Mouse (Mus musculus): ENCODE data around the gene Mrps18b.

The Mrps18b gene

GRCm38 (mm10) chr17:35874721-35875120 is 41.5 kb downstream of the Mrps18b start:
- no peak for DNase-seq (ENCODE audit: low read depth in 2 of 2, low spot score in 2 of 2)

GRCm38 (mm10) chr17:35873774-35874519 is 42.2 kb downstream of the Mrps18b start:
- peak; percentile 79 to 81 for DNase-seq (ENCODE audit: low read depth in 2 of 2, low spot score in 2 of 2)

GRCm38 (mm10) chr17:35870884-35871696 is 45.1 kb downstream of the Mrps18b start:
- DNase-seq (ENCODE audit: low read depth in 2 of 2, low spot score in 2 of 2) = peak; percentile 60 to 79

DNA sequence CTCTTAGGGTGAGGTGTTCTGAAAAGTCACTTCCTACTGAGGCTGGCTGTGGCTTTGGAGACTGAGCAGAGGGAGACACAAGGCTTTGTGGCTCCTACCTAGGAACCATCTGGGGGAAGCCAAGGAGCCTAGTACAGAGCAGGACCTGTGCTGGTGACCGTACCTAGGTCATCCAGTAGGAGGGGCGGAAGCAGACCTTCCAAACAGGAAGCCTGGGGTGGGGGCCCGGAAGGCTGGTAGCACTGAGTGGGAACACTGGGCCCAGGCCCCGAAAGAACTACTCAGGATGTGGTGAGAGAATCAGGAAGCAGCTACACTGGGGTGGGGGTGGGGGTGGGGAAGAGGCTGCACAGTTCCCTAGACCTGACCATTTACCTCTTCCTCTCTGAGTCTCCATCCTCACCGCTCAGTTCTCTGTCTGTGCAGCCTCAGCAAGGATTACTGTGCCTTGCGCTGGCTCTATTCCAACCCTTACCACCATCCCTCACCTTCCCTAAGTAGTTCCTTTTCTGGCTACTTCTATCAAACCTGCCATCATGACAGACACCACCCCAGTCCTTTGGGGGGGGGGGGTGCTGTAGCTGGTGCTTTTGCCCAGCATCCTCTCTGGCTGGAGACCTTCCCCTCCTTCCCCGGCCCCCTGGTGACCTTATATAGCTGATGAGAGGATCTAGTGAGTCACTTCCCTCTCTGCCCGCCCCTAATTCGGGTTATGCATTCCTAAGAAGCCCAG is 45.9 kb downstream of the Mrps18b start:
- peak; percentile 62 to 75 for DNase-seq (ENCODE audit: low read depth in 2 of 2, low spot score in 2 of 2)

GRCm38 (mm10) chr17:35869346-35870067 is 46.7 kb downstream of the Mrps18b start:
- no peak for DNase-seq (ENCODE audit: low read depth in 2 of 2, low spot score in 2 of 2)

GRCm38 (mm10) chr17:35868961-35869345 is 47.2 kb downstream of the Mrps18b start:
- DNase-seq (ENCODE audit: low read depth in 2 of 2, low spot score in 2 of 2) = no peak

DNA sequence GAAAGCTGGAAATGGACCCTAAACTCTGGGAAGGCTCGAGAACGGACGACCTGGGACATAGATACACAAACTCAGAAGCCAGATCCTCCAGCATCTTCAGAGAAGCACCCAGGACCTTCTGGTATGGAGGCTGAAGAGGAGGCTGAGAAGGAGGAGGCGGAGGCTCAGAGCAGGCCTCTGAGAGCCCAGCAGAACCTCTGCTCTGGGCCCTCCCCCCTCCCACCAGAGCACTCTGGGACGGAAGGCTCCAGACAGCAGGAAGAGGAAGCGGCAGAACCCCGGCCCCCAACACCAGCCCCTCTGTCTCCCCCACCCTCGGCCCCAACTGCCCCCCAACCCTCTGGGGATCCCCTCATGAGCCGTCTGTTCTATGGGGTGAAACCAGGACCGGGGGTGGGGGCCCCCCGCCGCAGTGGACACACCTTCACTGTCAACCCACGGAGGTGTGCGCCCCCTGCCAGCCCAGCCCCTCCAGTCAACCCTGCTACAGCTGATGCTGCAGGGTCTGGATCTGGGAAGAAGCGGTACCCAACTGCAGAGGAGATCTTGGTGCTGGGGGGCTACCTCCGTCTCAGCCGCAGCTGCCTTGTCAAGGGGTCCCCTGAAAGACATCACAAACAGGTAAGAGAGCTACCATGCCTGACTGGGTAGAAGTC is 47.9 kb downstream of the Mrps18b start:
- peak in 1 of 2 experiments; percentile 31 for DNase-seq (ENCODE audit: low read depth in 2 of 2, low spot score in 2 of 2)

DNA sequence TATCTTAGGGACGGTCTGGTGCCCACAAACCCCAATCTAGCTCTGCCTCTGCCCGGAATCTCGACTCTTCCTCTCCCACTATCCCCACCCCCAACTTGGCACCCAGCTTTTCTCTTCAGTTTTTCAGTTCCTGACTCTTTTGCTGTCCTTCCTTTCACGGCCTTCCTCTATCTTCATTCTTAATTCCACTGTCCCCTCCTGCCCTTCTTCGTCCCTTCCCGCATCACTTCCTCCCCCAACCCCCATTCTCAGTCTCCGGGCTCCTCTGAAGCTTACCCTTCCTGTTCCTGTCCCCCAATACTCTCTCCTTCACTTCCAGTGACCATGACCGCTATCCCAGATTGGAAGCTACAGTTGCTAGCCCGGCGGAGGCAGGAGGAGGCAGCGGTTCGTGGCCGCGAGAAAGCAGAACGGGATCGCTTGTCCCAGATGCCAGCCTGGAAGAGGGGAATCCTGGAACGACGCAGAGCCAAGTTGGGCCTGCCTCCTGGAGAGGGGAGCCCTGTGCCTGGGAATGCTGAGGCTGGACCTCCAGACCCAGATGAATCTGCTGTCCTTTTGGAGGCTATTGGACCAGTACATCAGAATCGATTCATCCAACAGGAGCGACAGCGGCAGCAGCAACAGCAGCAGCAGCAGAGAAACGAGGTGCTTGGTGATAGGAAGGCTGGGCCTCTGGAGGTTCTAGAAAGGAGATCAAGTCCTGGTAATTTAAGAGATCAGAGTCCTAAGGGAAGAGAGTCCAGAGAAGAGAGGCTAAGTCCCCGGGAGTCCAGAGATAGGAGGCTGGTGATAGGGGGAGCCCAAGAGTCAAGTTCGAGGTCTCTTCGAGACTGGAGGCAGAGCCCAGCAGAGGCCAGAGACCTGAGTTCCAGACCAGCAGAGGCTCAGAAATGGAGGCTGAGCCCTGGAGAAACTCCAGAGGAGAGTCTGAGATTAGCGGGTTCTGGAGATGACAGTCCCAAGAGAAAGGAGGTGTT is 49.0 kb downstream of the Mrps18b start:
- peak in 1 of 2 experiments; percentile 22 for DNase-seq (ENCODE audit: low read depth in 2 of 2, low spot score in 2 of 2)

DNA sequence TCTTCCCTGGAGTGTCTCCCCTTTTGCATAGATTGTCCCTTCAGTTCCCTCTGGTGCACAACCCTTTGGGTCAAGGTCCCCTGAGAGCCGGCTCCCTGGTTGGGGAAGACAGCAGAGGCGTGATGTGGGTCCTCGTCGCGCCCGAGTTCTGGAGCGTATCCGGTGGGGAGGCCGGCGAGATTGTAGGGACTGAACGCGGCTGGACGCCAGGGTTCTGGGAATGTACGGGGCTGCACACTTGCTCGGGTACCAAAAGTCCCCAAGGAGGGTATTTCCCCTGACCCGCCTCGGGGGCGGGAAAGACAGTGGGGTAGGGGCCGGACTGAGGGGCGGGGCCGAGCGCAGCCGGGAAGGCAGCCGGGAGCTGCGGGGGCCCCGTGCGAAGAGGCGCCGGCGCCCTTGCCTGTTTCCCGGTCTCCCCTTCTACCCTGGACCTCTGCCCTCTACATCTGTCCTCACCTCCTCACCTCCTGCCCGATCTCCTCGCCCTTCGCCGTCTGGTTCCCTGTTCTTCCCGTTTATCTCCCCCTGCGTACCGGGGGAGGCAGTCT is 49.8 kb downstream of the Mrps18b start:
- peak in 1 of 2 experiments; percentile 14 for DNase-seq (ENCODE audit: low read depth in 2 of 2, low spot score in 2 of 2)

DNA sequence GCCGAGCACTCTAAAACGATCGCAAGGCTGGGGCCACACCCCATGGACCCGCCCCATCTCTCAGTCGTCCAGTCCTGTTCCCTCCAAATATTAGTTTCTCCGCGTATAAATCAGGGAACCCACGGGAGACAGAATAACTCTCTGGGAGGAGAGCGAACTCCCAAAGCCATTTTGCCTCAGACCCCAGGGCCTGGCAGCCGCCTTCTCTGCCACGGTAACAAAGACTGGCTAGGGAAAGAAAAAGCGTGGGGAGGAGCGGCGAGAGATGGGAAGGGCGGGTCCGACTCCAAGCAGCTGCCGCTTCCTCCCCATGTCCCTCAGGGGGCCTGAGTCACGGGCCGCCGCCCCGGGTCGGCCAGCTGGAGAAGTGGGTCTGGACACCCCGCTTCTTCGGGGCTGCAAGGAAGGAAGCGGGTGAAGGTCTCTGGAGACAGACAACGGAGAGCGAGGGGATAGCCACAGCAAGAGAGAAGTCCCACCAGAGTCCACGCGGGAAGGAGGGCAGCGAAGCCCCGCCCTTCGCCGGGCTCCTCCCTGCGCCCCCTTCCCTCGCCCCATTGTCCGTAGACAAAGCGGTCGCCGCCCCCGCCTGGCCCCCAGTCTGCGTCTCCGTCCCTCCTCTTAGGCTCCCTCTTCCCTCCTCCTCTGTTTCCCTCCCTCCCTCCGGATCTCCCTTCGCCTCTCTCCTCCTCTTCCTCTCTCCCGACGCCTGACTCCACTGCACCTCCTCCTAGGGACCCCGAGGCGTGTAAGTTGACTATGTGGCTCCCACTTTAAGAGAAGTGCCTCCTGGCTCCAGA is 50.5 kb downstream of the Mrps18b start, which contains the start of gene Ppp1r18:
Gene Ppp1r18, plus strand, starts transcription at position 113 of the 800 bp plus-strand sequence.
- no peak for DNase-seq (ENCODE audit: low read depth in 2 of 2, low spot score in 2 of 2)

- no peak for DNase-seq (ENCODE audit: low read depth in 2 of 2, low spot score in 2 of 2)
Measured at GRCm38 (mm10) chr17:35864832-35865353, 51.3 kb downstream of the Mrps18b start.

- peak; percentile 79 to 85 for DNase-seq (ENCODE audit: low read depth in 2 of 2, low spot score in 2 of 2)
Measured at GRCm38 (mm10) chr17:35861198-35861857, 54.9 kb downstream of the Mrps18b start, which contains the start of gene Nrm. Gene Nrm, plus strand, starts transcription at chr17:35861318.

DNA sequence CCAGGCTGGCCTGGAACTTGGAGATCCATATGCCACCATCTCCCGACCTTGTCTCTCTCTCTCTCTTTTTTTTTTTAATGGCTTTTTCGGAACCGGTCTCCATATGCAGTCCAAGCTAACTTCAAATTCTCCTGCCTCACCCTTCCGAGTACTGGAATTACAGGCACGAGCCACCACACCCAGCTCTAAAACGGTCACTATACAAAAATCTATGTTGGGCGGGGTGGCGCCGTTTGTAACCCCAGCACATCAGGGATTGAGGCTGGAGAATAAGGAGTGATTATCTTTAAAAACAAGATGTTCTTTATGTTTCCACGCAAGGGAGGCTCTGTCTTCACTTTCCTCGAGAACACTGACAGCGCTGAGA is 55.4 kb downstream of the Mrps18b start:
- DNase-seq (ENCODE audit: low read depth in 2 of 2, low spot score in 2 of 2) = no peak
